20 mouse cellular contexts compared by ENCODE assay signal in the genomic region with DNA sequence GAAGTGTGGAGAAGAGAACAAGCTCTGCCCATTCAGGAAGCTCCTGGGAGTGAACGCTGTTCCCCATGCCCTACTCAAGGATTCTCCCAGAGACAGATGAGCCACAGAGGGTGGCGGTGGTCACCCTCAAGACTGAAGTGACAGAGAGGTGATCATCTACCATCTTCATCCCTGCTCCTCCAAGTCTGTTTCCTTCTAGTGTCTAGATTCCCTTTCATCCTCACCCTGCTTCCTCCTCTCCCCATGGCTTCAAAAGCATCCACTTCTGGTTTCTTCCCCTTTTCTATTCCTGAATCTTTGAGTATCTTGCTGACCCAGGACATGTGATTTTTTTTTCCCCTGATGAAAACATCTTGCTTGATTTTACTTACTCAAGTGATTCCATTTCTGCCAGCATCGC.
DNase-seq lines count a peak whose midpoint lies in the region; TF ChIP-seq lines count a peak whose summit lies in the region.
"Had no signal": no experiment of that assay in that cellular context is flagged by ENCODE, and none has a peak within 500 bp of the region (broad histone marks: within the 10 kb centered on the region; RNA-seq: fewer than 3 reads in every experiment).

No protein-coding gene starts in this region.

- H3K36me3 ChIP-seq in macrophage (ENCODE audit: inconsistent target): no peaks in the 10 kb centered on the region
- H3K36me3 ChIP-seq: embryonic facial prominence, embryonic 10.5 days; embryonic facial prominence, embryonic 12.5 days; forebrain, embryonic 15.5 days had no signal

- intact Hi-C loops in heart, postnatal 10 days (cut with DNase I): no loop called here

- DNase-seq in heart, adult 8-10 months (ENCODE audit: low spot score): peak; percentile 28
- DNase-seq in heart, postnatal 10 days: no peak
- DNase-seq in cerebellum, adult 9-11 months: no peak
- DNase-seq in kidney, postnatal 10 days: no peak
- no peak for DNase-seq in right cerebral cortex, postnatal 4 days
- DNase-seq: adrenal gland, adult 2 months; adrenal gland, postnatal 10 days; adrenal gland, postnatal 25 days; cerebellum, adult 11 months; cerebellum, adult 18-20 months; cerebellum, adult 8-10 months; cerebellum, postnatal 10 days; cerebellum, postnatal 25 days had no signal

- WGBS in macrophage (ENCODE audit: missing documents): 65% methylated on average over 3 of the region's 3 CpGs

- no peaks in the 10 kb centered on the region for H3K79me2 ChIP-seq in macrophage (ENCODE audit: inconsistent target)

- TF ChIP-seq POLR2A in bone marrow macrophage, adult 2 months (IDR thresholded peaks at IDR 0.05; ENCODE audit: borderline replicate concordance, low read depth, low read length): no peak

- peak overlapping the region; percentile 99 for H3K27ac ChIP-seq in bone marrow macrophage, adult 2 months (ENCODE audit: insufficient read depth, low read depth, low read length)
- H3K27ac ChIP-seq in brown adipose tissue, adult 24 weeks (replicated peaks; ENCODE audit: low read depth, low read length): peak overlapping the region; percentile 59; the same call in 1 of the 2 replicates
- H3K27ac ChIP-seq in macrophage: peak overlapping the region; percentile 86
- H3K27ac ChIP-seq: embryonic facial prominence, embryonic 10.5 days; embryonic facial prominence, embryonic 12.5 days; forebrain, embryonic 13.5 days; forebrain, embryonic 15.5 days had no signal

- no peak overlapping the region for H3K4me3 ChIP-seq in bone marrow macrophage, adult 2 months (ENCODE audit: insufficient read depth, low read length)
- H3K4me3 ChIP-seq in brown adipose tissue, adult 24 weeks (ENCODE audit: insufficient read depth, low read depth, low read length): no peak overlapping the region
- no peak overlapping the region for H3K4me3 ChIP-seq in macrophage (ENCODE audit: inconsistent target)
- H3K4me3 ChIP-seq: embryonic facial prominence, embryonic 10.5 days; embryonic facial prominence, embryonic 12.5 days; forebrain, embryonic 13.5 days; forebrain, embryonic 15.5 days had no signal

- H3K4me1 ChIP-seq in bone marrow macrophage, adult 2 months (ENCODE audit: control insufficient read depth, insufficient read depth, low read length): peaks cover 29% of the 10 kb centered on the region
- no peaks in the 10 kb centered on the region for H3K4me1 ChIP-seq in brown adipose tissue, adult 24 weeks (ENCODE audit: control insufficient read depth, insufficient read depth, insufficient read length, low read length)
- H3K4me1 ChIP-seq: embryonic facial prominence, embryonic 12.5 days; forebrain, embryonic 15.5 days had no signal

- TF ChIP-seq CTCF in bone marrow macrophage, adult 2 months (IDR thresholded peaks at IDR 0.05; ENCODE audit: low read depth, low read length): no peak
